Mouse (Mus musculus) c-Kit-positive CD71-positive TER-119-positive erythroid progenitor cells, embryonic 14.5 days (primary cell): ENCODE results near the gene Pcnp.
"Not testable (repeated sequence)": the region's sequence is repeated elsewhere in the genome, so short reads cannot be mapped to it uniquely, and the experiment has no call there.

Source experiments
- DNase-seq: peaks from one replicate; pipeline ENCODE4 v3.0.0-alpha.2; 2013; ENCODE audit warnings: low spot score

Gene Pcnp

DNA sequence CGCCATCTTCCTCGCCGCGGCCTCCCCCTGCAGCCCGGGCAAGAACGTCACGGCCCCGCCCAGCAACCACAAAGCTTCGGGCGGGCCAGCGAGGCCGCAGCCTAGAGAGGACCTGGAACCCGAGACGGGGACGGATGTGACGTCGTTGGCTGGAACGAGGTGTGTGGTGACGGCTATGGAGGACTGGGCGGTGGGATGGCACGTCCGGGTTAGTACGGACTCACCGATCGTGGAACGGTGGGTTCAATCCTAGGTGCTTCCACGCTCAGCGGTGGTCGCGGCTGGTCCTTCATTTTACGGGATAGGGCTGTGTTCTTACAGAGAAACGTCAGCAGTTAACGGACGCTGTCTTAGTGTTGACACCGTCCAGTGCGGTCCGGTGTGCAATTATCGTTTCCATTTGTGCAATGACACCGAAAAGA is at the start of gene Pcnp:
Gene Pcnp (minus strand): TSS at position 79 of the 422 bp plus-strand sequence.
- DNase-seq, result peak; percentile 95

DNA sequence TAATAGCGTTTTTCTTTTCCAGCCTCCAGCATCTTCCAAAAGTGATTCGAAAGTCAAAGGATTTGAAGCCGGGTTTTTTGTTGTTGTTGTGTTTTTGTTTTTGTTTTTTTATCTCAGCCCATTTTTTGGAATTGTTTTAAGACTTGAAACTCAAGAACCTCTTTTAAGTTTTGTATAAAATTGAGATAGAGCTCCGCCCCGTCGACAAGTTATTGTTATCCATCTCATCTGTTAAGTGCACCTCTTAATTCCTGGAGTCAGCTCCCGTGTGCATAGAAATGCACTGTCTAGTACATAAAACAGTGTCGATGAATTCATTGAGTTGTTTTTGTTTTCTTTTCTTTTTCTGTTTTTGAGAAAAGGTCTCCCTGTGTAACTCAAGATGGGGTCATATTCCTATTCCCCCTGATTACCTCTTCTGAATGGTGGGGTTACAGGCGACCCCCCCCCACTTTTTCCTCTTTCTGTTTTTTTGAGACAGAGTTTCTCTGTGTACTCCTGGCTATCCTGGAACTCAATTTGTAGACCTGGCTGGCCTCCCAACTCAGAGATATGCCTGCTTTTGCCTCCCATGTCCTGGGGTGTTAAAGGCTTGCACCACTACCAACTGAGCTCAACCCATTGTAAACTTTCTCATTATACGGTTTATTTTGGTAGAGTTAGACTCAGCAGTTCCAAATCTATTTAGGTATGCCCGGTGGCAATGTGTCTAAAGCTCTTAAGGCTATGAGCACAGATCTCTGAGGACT is 46.8 kb upstream of the Pcnp start:
- DNase-seq, result peak; percentile 69

DNA sequence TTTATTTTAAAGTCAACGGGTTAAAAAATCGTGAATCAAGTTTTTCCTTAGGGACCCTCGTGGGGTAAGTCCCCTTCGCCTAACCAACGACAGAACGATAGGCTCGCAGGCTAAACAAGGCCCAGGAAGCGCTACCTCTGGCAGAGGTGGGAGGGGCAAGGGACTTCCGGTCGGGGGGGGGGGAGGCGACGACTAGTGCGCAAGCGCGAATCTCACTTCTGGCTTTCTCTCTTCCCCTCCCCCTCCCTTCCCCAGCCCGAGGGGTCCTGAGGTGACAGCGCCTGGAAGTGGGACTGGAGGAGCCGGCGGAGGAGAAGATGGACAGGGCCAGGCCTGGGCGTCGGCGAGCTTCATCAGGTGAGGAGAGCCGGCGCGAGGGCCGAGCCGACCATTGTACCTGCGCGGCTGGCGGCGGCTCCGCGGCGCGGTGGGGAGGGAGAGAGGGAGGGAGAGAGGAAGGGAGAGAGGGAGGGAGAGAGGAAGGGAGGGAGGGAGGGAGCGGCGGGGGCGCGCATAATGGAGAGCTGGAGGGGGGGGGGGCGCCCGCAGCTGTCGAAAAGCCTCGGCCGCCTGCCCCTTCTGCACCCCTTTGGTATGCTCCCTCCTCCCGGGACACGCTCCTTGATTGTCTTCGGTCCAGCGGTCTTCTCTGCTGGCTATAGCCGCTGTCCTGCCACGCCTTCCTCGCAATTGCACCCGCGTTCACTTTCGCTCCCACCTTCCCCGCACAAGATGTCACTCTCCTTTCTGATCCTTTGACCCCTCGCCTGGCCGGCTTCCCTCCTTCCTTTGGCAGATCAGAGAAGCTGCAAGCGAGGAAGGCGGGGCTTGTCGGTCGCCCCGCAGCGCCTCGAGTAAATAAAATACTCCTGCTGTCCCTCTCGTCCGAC is 45.9 kb upstream of the Pcnp start:
- peak; percentile 85 for DNase-seq

DNA sequence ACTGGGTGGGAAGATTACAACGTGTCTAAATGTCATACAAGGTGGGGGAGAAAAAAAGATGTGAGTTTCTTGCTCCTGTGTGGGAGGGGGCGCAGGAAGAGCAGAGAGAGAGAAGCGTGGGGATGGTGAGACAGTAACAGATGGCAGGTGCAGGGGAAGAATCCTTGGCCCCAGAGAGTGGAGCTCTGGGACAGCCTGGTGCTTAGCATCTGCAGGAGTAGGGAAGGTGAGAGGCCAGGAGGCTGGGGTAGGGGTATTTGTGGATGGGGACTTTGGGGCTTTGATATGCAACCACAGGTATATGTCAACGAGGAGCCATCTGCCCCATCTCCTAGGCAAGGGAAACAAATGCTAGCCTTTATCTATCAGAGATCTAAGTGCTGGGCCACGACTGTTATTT is 45.0 kb upstream of the Pcnp start:
- no peak for DNase-seq

DNA sequence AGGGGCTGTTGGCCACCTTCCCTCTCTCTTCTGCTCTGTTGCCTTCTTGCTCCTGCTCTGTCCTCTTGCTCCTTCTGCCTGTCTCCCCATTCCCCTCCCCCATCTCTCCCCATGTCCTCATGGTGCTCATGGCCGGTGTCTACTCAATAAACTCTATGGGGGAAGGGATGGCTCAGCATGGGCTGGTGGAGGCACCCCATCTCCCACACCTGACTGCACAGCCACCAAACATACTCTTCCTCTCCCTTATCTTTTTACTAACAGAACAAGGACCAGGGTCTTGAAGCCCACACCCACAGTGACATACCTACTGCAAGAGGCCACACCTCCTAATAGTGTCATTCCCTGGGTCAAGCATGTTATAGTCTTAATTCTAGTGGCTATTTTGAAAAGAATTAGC is 44.6 kb upstream of the Pcnp start:
- peak; percentile 35 for DNase-seq

DNA sequence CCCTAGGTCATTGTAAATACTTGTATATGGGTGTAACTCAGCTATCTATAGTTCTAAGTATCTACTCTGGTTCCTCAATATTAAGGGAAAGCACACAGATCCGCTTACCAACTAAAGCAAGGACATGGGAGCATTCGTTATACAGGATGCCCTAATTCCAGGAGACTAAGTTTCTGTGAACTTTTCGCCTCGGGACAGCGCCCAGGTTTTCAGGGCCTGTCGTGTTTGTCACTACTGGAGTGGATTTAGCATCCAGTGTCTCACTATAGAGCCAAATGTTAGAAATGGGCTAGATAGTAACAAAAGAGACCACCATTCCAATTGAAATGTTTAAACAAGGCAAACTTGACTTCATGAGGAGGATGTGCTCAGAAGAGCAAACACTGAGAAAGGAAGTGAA is 43.6 kb upstream of the Pcnp start:
- DNase-seq, result not testable (repeated sequence)

DNA sequence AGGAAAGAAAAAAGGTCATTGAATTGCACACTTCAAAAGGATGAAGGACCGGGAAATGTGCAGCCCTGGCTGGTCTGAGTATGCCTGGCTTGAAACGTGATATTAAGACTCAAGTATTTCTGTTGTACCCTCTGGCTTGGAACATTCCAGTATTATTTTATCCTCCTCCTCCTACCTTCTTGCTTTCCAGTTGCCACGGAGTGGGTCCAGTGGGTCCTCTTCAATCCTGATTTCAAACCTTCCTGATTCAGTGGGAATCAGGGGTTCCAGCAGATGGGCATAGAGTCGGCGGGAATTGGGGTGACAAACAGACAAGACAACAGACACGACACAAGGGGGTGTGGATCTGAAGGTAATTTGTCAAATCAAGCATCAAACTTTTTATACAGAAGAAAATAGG is 43.0 kb upstream of the Pcnp start:
- DNase-seq, result no peak

DNA sequence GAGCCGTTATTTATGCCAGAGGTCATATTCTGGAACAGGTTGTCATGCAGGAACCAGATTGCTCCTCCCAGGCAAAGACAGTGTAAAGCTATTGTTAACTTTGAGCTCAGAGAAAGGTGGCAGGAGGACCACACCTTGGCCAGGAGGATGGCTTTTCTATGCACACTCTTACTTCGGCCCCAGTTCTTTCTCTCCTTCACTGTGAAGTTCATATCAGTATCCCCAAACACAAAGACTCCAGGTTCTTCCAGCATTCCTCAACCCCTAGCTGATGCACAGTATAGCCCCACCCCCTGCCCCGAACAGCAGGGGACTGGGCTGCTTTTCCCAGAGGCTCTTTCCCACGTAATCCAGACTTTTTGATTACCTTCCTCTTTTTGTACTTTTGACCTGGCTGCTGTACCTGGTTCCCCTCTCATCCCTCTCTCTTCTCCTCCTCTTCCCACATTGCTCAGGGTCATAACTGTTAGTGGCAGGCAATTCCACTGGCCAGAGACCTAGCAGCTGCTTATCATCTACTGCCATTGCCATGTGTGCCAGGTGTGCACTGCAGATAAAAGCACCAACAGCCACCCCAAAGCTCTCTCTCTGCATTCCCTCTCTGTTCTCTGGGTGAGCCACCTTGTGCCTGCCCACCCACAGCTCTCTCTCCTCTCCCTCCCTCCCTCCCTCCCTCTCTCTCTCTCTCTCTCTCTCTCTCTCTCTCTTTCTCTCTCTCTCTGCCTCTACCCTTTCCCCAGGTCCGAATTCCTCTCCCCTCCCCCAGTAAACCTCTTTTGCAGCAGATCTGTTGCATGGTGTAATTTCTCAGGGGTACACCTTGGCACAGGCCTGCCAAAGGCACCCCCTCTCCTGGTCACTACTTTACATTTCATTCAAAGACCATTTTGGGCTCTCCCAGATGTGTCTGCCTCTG is 42.0 kb upstream of the Pcnp start:
- peak; percentile 90 for DNase-seq

DNA sequence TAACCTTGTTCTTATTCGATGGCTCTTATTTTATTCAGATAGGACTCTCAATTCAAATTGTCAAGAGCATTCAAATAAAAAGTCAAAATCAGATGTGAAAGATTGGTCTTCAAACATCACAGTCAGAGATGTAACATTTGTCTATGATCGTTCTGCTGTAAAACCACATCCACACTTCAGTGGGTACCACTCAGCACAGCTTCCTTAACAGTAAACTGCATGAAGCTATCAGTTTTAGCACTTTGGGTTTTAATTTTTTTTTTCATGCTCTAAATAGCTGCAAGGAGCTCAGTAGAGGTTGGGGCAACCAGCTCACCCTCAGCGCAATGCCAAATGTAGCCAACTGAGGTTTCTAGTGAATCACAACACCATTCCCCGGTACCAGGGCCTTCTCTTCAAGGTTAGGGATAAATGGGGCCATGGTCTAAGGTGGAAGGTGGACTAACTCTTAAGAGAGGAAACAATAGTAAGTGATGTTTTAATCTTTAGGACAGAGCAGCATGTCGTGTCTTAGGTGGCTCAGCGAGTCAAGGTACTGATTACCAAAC is 39.1 kb upstream of the Pcnp start:
- DNase-seq, result no peak

DNA sequence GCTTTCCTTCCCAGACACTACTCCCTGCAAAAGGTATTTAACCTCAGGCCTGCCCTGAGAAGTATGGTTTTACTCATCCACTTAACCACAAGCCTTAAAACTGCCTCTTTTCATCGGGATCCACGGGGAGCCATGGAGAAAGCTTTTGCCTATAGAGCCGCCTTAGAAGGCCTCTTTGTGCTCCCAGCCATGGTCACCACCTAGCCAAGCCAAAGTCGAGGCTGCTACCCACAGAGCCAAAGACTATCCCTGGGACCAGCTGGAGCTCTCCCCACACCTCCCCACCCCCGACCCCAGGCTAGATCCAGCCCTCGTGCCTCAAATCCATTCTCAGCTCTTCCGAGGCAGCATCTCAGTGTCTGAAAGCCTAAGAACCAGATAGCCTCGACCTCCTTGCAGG is 36.6 kb upstream of the Pcnp start:
- no peak for DNase-seq

DNA sequence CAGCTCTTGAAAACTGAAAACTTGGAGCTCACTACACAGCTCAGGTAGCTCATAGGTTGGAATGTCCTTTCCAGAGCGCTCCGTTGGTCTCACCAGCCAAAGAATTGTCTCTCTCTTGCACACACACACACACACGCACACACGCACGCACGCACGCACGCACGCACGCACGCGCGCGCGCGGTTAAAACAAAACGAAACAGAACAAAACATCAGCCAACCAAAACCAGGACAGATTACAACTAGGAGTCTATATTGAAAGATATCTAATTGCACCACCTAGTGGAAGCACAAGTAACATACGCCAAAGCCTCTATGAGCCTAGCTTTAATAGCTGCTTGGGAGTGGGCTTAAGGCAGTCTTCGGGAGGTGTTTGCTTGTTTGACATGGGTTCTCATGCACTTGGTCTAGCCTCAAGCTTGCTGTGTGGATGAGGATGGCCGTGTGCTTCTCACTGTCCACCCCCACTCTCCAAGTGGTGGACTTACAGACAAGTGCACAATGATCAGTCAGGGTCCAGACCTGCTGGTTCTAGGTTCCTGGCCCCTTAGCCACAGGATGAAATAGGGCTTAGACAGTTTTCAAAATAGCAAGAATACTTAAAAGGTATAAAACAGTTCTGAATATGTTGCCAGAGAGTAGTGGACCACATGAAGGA is 34.9 kb upstream of the Pcnp start:
- DNase-seq, result peak; percentile 71

DNA sequence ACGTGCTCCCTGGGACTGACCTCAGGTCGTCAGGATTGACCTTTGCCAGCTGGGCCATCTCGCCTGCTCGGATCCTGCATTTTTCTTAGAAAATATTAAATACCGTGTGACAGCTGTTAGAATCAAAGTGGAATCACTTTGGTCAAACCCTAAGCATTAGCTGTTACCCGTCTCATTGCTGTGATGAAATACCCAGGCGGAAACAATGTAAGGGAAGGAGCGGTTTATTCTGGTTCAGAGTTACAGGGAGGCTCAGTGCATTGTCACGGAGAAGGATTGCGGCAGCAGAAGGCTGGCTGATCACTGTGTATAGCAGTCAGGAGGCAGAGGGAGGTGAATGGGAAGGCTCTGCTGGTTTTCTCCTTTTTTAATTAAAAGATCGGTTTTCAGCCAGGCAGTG is 33.4 kb upstream of the Pcnp start:
- DNase-seq, result no peak

DNA sequence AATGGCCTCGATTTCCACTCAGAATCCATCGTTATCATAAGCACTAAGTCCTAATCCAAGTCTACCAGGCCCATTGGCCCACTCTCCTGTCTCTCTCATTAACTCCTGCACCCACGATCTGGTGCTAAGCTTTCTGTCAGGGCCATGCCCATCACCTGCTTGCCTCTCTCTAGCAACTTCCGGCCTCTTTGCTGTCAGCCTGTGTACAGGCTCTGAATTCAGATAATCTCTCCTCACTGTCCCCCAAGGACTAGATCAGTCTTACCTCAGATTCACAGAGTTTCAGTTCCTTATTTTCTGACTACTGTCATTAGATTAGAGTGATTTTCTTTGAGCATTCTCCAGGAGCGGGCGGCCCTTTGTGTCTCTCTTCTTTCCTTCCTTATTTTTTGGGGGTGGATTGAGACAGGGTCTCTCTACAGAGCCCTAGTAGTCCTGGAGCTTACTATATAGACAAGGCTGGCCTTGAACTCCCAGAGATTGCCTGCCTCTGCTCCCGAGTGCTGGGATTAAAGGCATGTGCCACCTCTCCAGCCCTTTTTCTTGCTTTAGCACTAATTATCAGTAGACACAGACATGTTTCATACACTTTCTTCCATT is 32.6 kb upstream of the Pcnp start:
- no peak for DNase-seq

DNA sequence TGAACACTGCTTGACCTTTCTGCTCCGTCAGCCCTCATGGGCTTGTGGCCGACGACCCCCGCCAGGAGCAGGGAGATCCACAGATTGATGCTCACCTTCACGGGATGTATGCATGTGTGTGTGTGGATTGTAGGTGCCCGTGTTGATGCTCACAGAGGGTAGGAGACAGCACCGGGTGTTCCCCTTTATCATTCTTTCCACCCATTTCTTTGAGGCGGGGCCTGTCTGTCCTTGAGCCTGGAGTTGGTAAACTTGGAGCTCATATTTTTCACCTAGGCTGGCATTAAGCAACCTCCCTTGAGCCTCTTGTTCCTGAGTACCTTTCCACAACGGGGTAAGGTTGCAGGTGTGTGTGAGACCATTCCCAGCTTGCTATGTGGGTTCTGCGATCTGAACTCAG is 28.6 kb upstream of the Pcnp start:
- no peak for DNase-seq

DNA sequence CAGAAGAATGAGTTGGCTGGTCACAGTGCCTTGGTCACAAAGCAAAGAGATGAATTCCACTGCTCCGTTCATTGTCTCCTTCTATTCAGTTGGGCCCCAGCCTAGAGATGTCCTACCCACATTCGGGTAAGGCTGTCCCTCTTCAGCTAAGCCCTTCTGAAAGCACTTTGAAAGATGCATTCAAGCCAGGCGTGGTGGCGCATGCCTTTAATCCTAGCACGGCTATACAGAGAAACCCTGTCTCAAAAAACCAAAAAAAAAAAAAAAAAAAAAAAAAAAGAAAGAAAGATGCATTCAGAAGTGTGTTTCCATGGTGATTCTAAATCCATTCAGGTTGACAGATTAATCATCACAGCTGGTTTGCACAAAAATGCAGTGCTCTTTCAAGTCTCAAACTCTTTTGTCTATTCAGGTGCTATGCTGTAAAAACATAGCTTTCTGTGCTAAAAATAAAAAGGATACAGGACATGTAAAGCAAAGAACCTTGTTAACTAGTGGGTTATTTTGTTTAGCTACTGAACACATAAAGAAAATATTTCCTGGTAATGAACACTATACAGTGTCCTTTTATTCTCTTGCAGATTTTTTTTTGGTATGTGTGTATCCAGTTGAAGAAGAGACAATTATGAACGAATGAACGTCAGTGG is 27.5 kb upstream of the Pcnp start:
- no peak for DNase-seq

DNA sequence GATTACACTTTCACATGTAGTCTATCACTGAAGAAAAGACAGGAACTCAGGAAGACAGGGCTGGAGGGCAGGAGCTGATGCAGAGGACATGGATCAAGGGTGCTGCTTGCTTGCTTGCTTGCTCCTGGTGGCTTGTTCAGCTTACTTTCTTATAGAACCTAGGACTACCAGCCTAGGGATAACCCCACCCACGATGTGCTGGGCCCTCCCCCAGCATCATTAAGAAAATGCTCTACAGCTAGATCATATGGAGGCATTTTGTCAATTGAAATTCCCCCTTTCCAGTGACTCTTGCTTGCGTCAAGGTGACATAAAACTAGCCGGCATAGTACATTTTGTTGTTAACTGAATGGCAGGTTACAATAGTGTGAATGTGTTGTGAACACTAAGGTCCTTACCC is 26.4 kb upstream of the Pcnp start:
- no peak for DNase-seq

DNA sequence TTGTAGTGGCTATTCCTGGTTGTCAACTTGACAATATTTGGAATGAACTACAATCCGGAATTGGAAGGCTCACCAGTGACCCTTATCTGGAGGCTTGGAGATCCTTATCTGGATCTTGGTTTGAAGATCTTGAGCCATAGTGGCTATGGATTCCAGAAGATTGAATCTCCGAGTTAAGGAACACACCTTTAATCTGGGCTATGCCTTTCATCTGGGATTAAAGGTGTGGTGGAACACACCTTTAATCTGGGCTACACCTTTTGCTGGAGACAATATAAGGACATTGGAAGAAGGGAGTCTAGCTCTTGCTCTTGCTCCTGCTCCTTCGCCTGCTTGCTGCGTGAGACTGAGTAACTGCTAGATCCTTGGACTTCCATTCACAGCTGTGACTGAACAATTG is 18.5 kb upstream of the Pcnp start, which contains the start of gene Senp7:
Gene Senp7 (plus strand): TSS at position 301 of the 400 bp plus-strand sequence.
- not testable (repeated sequence) for DNase-seq

DNA sequence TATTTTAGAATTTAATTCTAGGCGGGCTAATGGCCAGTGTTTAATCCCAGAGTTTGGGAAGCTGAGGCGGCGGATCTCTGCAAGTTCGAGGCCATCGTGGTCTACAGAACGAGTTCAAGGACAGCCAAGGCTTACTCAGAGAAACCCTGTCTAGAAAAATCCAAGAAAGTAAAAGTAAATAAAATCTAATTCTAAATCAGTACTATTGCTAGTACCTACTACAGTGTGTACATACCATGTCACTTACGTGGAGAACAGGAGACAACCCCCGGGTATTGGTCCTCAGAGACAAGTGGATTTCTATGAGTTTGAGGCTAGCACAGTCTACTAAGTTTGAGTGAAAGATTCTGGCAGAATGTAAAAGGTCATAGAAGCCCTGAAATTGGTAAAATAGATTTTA is 8.6 kb upstream of the Pcnp start:
- DNase-seq, result no peak

DNA sequence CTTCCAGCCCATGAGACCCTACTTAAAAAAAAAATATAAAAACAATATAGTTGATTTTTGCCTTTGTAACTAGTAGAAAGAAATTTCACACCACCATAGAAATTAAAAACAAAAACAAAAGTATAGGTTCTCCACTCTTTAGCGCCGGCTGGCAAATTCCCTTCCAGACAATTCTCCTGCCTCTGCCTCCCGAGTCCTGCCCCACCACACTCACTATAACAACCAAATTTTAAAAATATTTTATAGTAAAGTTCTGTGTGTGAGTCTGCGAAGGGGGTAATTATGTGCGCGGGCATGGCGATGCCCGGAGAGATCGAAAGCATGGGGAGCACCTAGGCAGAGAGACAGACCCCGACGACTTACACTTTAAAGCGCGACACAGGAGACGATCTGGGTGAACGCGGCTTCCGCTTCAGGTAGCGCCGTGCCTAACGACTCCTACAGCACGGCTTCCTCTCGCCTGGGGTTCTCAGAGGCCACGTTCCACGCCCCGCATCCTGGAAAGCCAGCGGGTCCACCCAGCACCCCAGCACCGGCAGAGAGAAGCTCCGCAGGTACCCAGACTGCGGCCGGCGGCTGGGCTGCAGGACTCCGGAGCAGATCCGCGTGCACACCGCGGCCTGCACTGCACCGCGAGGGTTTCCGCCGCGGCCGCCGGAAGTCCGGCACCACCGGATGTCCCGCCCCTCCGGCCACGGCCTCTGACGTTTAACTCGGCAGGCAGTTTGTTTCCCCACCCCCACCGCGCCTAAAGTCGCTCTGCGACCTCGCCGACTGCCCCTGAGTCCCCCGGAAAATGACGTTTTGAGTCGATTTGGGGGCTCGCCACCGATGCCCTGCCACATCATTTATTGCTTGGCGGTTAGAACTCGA is 7.8 kb upstream of the Pcnp start, which contains the start of gene Trmt10c:
Gene Trmt10c (minus strand): TSS at position 682 of the 873 bp plus-strand sequence.
- peak; percentile 88 for DNase-seq
